Mouse (Mus musculus) hindbrain, embryonic 10.5 days (tissue): ENCODE measurements at regions not wholly inside any gene's neighbourhood (a gene's known extent, or its start where the extent isn't known, plus 50 kb on each side); places are given as distances from the start of the nearest gene placed in this dataset.
"Not testable (repeated sequence)": the region's sequence is repeated elsewhere in the genome, so short reads cannot be mapped to it uniquely, and the experiment has no call there.

Experiments used
- DNase-seq: peaks from one replicate; pipeline ENCODE4 v3.0.0-alpha.2; 2017; ENCODE audit warnings: low spot score
- H3K27ac ChIP-seq: fragments of 300-500 bp; sonication (generic); 2 replicates; pipeline ENCODE4 v1.5.1; 2016; ENCODE audit warnings: mild to moderate bottlenecking, moderate library complexity
- H3K27me3 ChIP-seq: fragments of 300-500 bp; sonication (generic); 2 replicates; pipeline ENCODE4 v1.6.1; 2016; ENCODE audit warnings: mild to moderate bottlenecking; ENCODE audit not compliant: poor library complexity, insufficient read depth, severe bottlenecking
- H3K36me3 ChIP-seq: fragments of 300-500 bp; sonication (generic); 2 replicates; pipeline ENCODE4 v1.6.1; 2016; ENCODE audit warnings: mild to moderate bottlenecking, moderate library complexity
- H3K4me1 ChIP-seq: fragments of 300-500 bp; sonication (generic); replicated peaks from 2 replicates; pipeline ENCODE4 v1.6.1; 2016; ENCODE audit warnings: mild to moderate bottlenecking
- H3K4me3 ChIP-seq: fragments of 300-500 bp; sonication (generic); 2 replicates; pipeline ENCODE4 v1.5.1; 2016; ENCODE audit warnings: mild to moderate bottlenecking, moderate library complexity
- H3K9me3 ChIP-seq: fragments of 300-500 bp; sonication (generic); 2 replicates; pipeline ENCODE4 v1.6.1; 2016; ENCODE audit warnings: mild to moderate bottlenecking, moderate library complexity
- WGBS: fragments of 180-500 bp; shearing (Covaris S2); methylation state at CpG from one replicate; pipeline ENCODE4 v1.1.7; 2016; 5-methylcytosine and 5-hydroxymethylcytosine counted together

DNA sequence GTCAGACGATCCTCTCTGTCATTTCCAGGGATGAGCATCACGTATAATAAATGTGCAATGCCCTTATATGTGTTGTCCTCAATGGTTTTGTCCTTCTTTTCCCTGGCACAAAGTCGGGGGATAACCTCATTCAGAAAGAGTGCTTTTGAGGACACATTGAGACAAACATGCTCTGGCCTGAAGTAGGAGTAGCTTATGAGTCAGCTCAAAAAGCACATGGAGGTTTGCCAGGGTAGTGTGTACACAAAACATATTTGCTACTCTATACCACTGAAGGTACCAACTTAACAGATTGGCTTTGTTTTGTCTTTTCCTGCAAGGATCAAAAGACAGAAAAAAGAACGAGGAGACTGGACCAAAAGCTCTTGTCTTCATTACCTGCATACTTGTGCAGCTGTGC, 682.1 kb upstream of the Grid2 start:
- no peak for DNase-seq
- 82% methylated on average over 4 of the region's 4 CpGs for WGBS
- Histone ChIP-seq H3K9me3 (no peaks in the 10 kb centered on the region), H3K36me3 (no peaks in the 10 kb centered on the region), H3K4me3 (no peak overlapping the region), H3K27me3 (no peaks in the 10 kb centered on the region), H3K4me1 (no peaks in the 10 kb centered on the region), H3K27ac (no peak overlapping the region)

DNA sequence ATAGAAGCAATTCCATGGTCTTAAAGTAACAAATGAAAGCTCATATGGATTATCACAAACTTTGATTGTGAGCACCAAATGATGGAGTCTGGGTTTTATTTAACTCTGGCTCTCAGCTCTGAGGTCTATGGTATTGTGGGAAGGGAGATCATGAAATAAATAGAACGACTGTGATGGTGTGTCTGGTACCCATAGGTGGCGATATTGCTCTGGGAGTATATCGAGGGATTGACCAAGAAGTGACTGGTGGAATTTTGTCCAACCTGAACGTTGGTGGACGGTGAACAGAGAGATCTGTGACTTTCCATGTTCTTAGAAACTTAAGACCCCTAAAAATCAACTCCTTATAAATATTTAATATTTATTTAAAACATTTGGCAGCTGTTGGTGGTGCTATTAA, 679.5 kb upstream of the Grid2 start:
- no peak overlapping the region for H3K27ac ChIP-seq
- no peaks in the 10 kb centered on the region for H3K27me3 ChIP-seq
- H3K36me3 ChIP-seq: no peaks in the 10 kb centered on the region
- DNase-seq: peak; percentile 14
- no peaks in the 10 kb centered on the region for H3K9me3 ChIP-seq
- H3K4me3 ChIP-seq: no peak overlapping the region
- H3K4me1 ChIP-seq: no peaks in the 10 kb centered on the region
- WGBS: 37% methylated on average over 5 of the region's 5 CpGs

DNA sequence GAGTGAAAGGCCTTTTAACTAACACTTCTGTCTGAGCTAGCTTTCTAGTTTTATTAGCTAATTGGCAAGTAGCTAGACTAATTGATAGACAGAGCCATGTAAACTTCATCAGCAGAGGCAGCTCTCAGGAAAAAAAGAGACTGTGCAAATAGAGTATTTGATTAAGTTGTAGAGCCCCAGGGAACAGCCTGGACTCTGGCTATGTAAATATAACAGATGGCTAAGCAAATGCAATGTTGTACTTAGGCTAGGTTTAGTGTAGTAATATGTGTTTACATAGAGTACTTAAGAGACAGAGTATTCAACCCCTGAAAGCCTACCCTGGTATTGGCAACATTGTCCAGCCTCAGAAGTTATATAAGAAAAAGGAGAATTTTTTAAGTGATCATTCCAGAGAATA, 635.1 kb upstream of the Grid2 start:
- H3K27ac ChIP-seq: no peak overlapping the region
- H3K27me3 ChIP-seq: no peaks in the 10 kb centered on the region
- H3K9me3 ChIP-seq: no peaks in the 10 kb centered on the region
- DNase-seq: no peak
- no peaks in the 10 kb centered on the region for H3K4me1 ChIP-seq
- H3K4me3 ChIP-seq: no peak overlapping the region
- H3K36me3 ChIP-seq: no peaks in the 10 kb centered on the region

DNA sequence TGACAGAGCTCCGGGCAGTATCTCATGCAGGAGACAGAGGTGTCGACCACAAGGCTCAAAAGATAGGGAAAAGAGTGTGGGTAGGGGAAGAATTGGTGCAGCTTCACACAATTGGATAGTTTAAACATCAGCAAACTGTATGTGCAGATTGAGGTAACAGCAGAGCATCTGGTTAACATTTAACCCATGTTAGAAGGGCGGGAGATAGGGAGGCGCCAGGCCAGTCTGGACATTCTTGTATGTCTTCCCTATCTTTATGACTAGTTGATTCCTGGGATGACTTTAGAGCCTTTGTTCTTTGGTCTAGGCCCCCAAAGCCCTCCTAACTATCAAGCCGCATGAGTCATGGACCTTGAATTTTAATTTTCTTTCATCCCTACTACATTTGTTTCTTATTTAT, 587.6 kb upstream of the Grid2 start:
- not testable (repeated sequence) for H3K4me1 ChIP-seq, H3K4me3 ChIP-seq, H3K9me3 ChIP-seq, H3K36me3 ChIP-seq, DNase-seq, H3K27ac ChIP-seq, H3K27me3 ChIP-seq
- 89% methylated on average over 5 of the region's 5 CpGs for WGBS

DNA sequence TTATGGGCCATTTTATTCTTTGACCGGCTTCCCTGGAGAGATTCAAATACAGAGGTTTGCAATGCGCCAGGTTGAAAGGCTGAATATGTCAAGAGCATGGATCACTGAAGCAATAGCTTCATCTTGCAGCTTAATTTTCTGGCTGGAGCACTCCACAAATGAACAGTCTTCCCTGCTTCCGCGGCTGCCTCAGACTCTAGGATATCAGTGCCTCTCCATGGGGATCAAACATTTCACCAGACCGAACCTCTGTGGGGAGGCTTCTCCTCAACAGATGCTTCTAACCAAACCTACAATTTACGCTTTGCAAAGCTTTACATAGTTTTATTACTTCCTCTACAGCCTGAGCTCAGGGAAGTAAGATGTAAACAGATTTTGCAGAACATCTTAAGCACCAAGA, 537.3 kb upstream of the Grid2 start:
- Histone ChIP-seq H3K9me3 (no peaks in the 10 kb centered on the region), H3K4me1 (no peaks in the 10 kb centered on the region), H3K27me3 (no peaks in the 10 kb centered on the region), H3K27ac (no peak overlapping the region), H3K4me3 (no peak overlapping the region), H3K36me3 (no peaks in the 10 kb centered on the region)
- DNase-seq: no peak
- WGBS: 63% methylated on average over 6 of the region's 6 CpGs

DNA sequence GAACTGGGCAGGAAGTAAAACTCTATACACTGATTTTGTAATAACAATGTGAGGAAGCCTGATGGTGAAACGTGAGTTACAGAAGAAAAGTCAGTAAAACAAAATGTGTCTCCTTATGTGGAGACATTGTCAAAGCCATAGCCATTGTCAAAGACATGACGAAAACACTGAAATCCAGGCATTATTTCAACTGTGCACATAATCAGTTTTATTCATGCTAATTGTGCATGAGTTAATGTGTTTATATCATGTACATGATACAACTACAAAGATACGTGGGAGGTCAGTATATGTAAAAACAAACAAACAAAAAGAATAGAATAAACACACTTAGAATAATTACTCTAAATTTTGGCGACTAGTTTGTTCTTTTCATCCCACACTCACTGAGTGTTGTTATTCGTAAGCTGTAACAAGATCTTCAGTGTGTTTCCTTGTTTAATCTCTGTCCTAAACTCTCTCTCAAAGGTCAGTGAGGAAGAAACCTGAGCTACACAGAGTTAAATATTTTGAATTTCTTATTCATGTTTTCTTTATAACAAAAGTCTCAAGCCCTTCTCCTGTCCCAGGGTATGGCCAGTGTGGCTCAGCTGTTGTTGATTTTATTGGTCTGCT, 536.0 kb upstream of the Grid2 start:
- no peaks in the 10 kb centered on the region for H3K4me1 ChIP-seq
- no peaks in the 10 kb centered on the region for H3K27me3 ChIP-seq
- no peak overlapping the region for H3K27ac ChIP-seq
- DNase-seq: no peak
- H3K36me3 ChIP-seq: no peaks in the 10 kb centered on the region
- 75% methylated on average over 5 of the region's 5 CpGs for WGBS
- H3K4me3 ChIP-seq: no peak overlapping the region
- no peaks in the 10 kb centered on the region for H3K9me3 ChIP-seq
